12 mouse cellular contexts compared by ENCODE assay signal in genomic region chr1:193242863-193243262, GRCm38 (mm10). TPM values are rescaled to one million over a fixed set of nuclear protein-coding genes. Genes with fewer than 3 reads are reported as not detected.
DNase-seq lines count a peak whose midpoint lies in the region; ATAC-seq lines count a peak whose summit lies in the region.
"Had no signal": no experiment of that assay in that cellular context is flagged by ENCODE, and none has a peak within 500 bp of the region (broad histone marks: within the 10 kb centered on the region; RNA-seq: fewer than 3 reads in every experiment).

No protein-coding gene starts in this region.

- no peak overlapping the region for H3K4me2 ChIP-seq in lung, embryonic 15.5 days
- H3K4me2 ChIP-seq: intestine, embryonic 15.5 days had no signal

- ATAC-seq in lung, embryonic 15.5 days (ENCODE audit: borderline replicate concordance, extremely low read depth, low FRiP score, low TSS enrichment) = peak; percentile 54; the same call in 1 of the 2 replicates
- ATAC-seq in granulocyte monocyte progenitor cell, adult 5-6 weeks (replicated peaks; ENCODE audit: poor library complexity, severe bottlenecking) = peak; percentile 72
- ATAC-seq: intestine, embryonic 15.5 days had no signal

- peak overlapping the region; percentile 53 for H3K27ac ChIP-seq in lung, embryonic 15.5 days
- H3K27ac ChIP-seq: intestine, embryonic 15.5 days; limb, embryonic 10.5 days; macrophage had no signal

- H3K9ac ChIP-seq in lung, embryonic 15.5 days = no peak overlapping the region
- H3K9ac ChIP-seq: intestine, embryonic 15.5 days had no signal

- H3K9me3 ChIP-seq in lung, embryonic 15.5 days = no peaks in the 10 kb centered on the region
- H3K9me3 ChIP-seq: intestine, embryonic 15.5 days; limb, embryonic 10.5 days had no signal

- intact Hi-C loops in heart, postnatal 14 days (cut with DNase I) = no loop called here
- intact Hi-C loops in left cerebral cortex, postnatal 36 days (cut with DNase I) = no loop called here

- no peak overlapping the region for H3K4me3 ChIP-seq in lung, embryonic 15.5 days
- H3K4me3 ChIP-seq: erythroblast, embryonic 14.5 days; intestine, embryonic 15.5 days; limb, embryonic 10.5 days had no signal

- peak; percentile 91 for DNase-seq in heart, adult 11 months
- DNase-seq in heart, postnatal 14 days = no peak
- no peak for DNase-seq in lung, postnatal 25 days (ENCODE audit: low spot score)
- DNase-seq in spleen, adult 18-20 months = peak; percentile 20 to 42
- no peak for DNase-seq in adrenal gland, postnatal 25 days
- no peak for DNase-seq in left cerebral cortex, postnatal 36 days (ENCODE audit: low spot score in 2 of 2)

- H3K4me1 ChIP-seq in lung, embryonic 15.5 days = peaks cover 11% of the 10 kb centered on the region; the same call in 1 of the 2 replicates
- H3K4me1 ChIP-seq: intestine, embryonic 15.5 days; limb, embryonic 10.5 days had no signal

- no peaks in the 10 kb centered on the region for H3K27me3 ChIP-seq in lung, embryonic 15.5 days
- H3K27me3 ChIP-seq: intestine, embryonic 15.5 days had no signal

- H3K36me3 ChIP-seq in lung, embryonic 15.5 days = no peaks in the 10 kb centered on the region
- H3K36me3 ChIP-seq: intestine, embryonic 15.5 days; limb, embryonic 10.5 days had no signal

- WGBS in lung, embryonic 15.5 days = 69% methylated on average over 4 of the region's 4 CpGs

RNA-seq across cellular contexts. Expression of gene Hsd11b1, which starts 21.0 kb away (rescaled TPM):
- total RNA-seq in heart, postnatal 14 days (2021) = 1 to 10 TPM; 2.2 to 2.4 TPM
- 19.3 and 27.1 TPM in 2 replicates for polyA plus RNA-seq in lung, embryonic 15.5 days (2015; fragmentation: Nextera tagmentation; extraction: Ambion mirVana)
- 19.3 and 43.7 TPM in 2 replicates for total RNA-seq in granulocyte monocyte progenitor cell, adult 5-6 weeks (2014; fragmentation: Nextera tagmentation)
- total RNA-seq in granulocyte monocyte progenitor cell, adult 5-6 weeks (2017) = 27.4 and 31.4 TPM in 2 replicates
- total RNA-seq in adrenal gland, postnatal 25 days (2021) = 71.0 and 74.2 TPM in 2 replicates
- total RNA-seq in left cerebral cortex, postnatal 36 days (2021) = 10 to 100 TPM; 14.2 to 26.7 TPM
- polyA plus RNA-seq: erythroblast, embryonic 14.5 days; limb, embryonic 10.5 days had no signal

RNA-seq across cellular contexts. Expression of gene G0s2, which starts 30.2 kb away (rescaled TPM):
- 10 to 100 TPM; 43.4 to 57.3 TPM for total RNA-seq in heart, postnatal 14 days (2021)
- 148 and 169 TPM in 2 replicates for polyA plus RNA-seq in lung, embryonic 15.5 days (2015; fragmentation: Nextera tagmentation; extraction: Ambion mirVana)
- 1.8 and 2.3 TPM in 2 replicates for total RNA-seq in granulocyte monocyte progenitor cell, adult 5-6 weeks (2014; fragmentation: Nextera tagmentation)
- total RNA-seq in granulocyte monocyte progenitor cell, adult 5-6 weeks (2017) = 7.5 and 20.4 TPM in 2 replicates
- total RNA-seq in adrenal gland, postnatal 25 days (2021) = 62.3 and 98.6 TPM in 2 replicates
- total RNA-seq in left cerebral cortex, postnatal 36 days (2021) = 1 to 10 TPM; 5.3 to 8.7 TPM

RNA-seq across cellular contexts. Expression of gene Lamb3, which starts 35.4 kb away (rescaled TPM):
- 10 to 100 TPM in 1 of 2 experiments, 1 to 10 TPM in 1; 7.9 to 12.6 TPM for total RNA-seq in heart, postnatal 14 days (2021)
- polyA plus RNA-seq in lung, embryonic 15.5 days (2015; fragmentation: Nextera tagmentation; extraction: Ambion mirVana) = 38.1 and 43.9 TPM in 2 replicates
- 6.7 and 8.8 TPM in 2 replicates for total RNA-seq in granulocyte monocyte progenitor cell, adult 5-6 weeks (2014; fragmentation: Nextera tagmentation)
- total RNA-seq in granulocyte monocyte progenitor cell, adult 5-6 weeks (2017) = 2.9 and 3.2 TPM in 2 replicates
- 0.76 and 2.3 TPM in 2 replicates for total RNA-seq in adrenal gland, postnatal 25 days (2021)
- 1 to 10 TPM in 1 of 2 experiments, under 1 TPM in 1; 0.89 to 1.6 TPM for total RNA-seq in left cerebral cortex, postnatal 36 days (2021)
- polyA plus RNA-seq: erythroblast, embryonic 14.5 days; macrophage had no signal

RNA-seq across cellular contexts. Expression of gene Traf3ip3, which starts 41.4 kb away (rescaled TPM):
- total RNA-seq in heart, postnatal 14 days (2021) = 1 to 10 TPM in 1 of 2 experiments, under 1 TPM in 1; 0.84 to 6.1 TPM
- polyA plus RNA-seq in lung, embryonic 15.5 days (2015; fragmentation: Nextera tagmentation; extraction: Ambion mirVana) = 2.9 and 3.8 TPM in 2 replicates
- total RNA-seq in granulocyte monocyte progenitor cell, adult 5-6 weeks (2014; fragmentation: Nextera tagmentation) = 77.4 and 94.9 TPM in 2 replicates
- total RNA-seq in granulocyte monocyte progenitor cell, adult 5-6 weeks (2017) = 61.3 and 96.4 TPM in 2 replicates
- total RNA-seq in adrenal gland, postnatal 25 days (2021) = 1.5 and 3.4 TPM in 2 replicates
- 1 to 10 TPM; 1.6 to 2.0 TPM for total RNA-seq in left cerebral cortex, postnatal 36 days (2021)
- polyA plus RNA-seq: erythroblast, embryonic 14.5 days had no signal

Comparison
In these comparisons a context has a peak if more than half of its experiments do, and no peak if none do; other contexts are left out.
1. DNase-seq: peak in heart, adult 11 months (single experiment) and spleen, adult 18-20 months (2 of 2); none in heart, postnatal 14 days (0 of 2), lung, postnatal 25 days (single experiment), adrenal gland, postnatal 25 days (single experiment) and left cerebral cortex, postnatal 36 days (0 of 2).
2. RNA of gene Hsd11b1, which starts 21.0 kb away (total RNA-seq): 71.0 to 74.2 TPM in adrenal gland, postnatal 25 days, 19.3 to 43.7 TPM in granulocyte monocyte progenitor cell, adult 5-6 weeks and 14.2 to 26.7 TPM in left cerebral cortex, postnatal 36 days; 2.2 to 2.4 TPM in heart, postnatal 14 days; every median in the first group is over 4 times any median in the second.